Mouse (Mus musculus) forebrain, embryonic 10.5 days (tissue): Measurements from ENCODE around the gene Tlnrd1. TPM values are rescaled to one million over a fixed set of nuclear protein-coding genes. Genes with fewer than 3 reads are reported as not detected.
"Not testable (repeated sequence)": the region's sequence is repeated elsewhere in the genome, so short reads cannot be mapped to it uniquely, and the experiment has no call there.

ENCODE experiments used
- DNase-seq: peaks from one replicate; pipeline ENCODE4 v3.0.0-alpha.2; 2017; ENCODE audit warnings: low spot score; ENCODE audit errors: extremely low spot score
- H3K27ac ChIP-seq: fragments of 300-500 bp; sonication (generic); 2 replicates; pipeline ENCODE4 v1.5.1; 2016; ENCODE audit warnings: mild to moderate bottlenecking
- H3K27me3 ChIP-seq: fragments of 300-500 bp; sonication (generic); 2 replicates; pipeline ENCODE4 v1.6.1; 2016; ENCODE audit warnings: mild to moderate bottlenecking; ENCODE audit not compliant: poor library complexity, severe bottlenecking
- H3K36me3 ChIP-seq: fragments of 300-500 bp; sonication (generic); replicated peaks from 2 replicates; pipeline ENCODE4 v1.6.1; 2016; ENCODE audit warnings: mild to moderate bottlenecking, moderate library complexity
- H3K4me1 ChIP-seq: fragments of 300-500 bp; sonication (generic); 2 replicates; pipeline ENCODE4 v1.6.1; 2016
- H3K4me3 ChIP-seq: fragments of 300-500 bp; sonication (generic); 2 replicates; pipeline ENCODE4 v1.5.1; 2016; ENCODE audit warnings: mild to moderate bottlenecking, moderate library complexity
- H3K9me3 ChIP-seq: fragments of 300-500 bp; sonication (generic); 2 replicates; pipeline ENCODE4 v1.6.1; 2016; ENCODE audit warnings: mild to moderate bottlenecking, moderate library complexity
- WGBS: fragments of 180-500 bp; shearing (Covaris S2); methylation state at CpG from one replicate; pipeline ENCODE4 v1.1.7; 2016; 5-methylcytosine and 5-hydroxymethylcytosine counted together
- polyA plus RNA-seq: library from polyadenylated mRNA; unstranded; fragments of >200 nt; fragmentation: Nextera tagmentation; extraction: Ambion mirVana; gene quantifications from 2 replicates; pipeline ENCODE4 v1.2.1, GENCODE M21; 2016

Gene Tlnrd1
- polyA plus RNA-seq, 1 experiment from 2014 or later: 7.6 TPM

DNA sequence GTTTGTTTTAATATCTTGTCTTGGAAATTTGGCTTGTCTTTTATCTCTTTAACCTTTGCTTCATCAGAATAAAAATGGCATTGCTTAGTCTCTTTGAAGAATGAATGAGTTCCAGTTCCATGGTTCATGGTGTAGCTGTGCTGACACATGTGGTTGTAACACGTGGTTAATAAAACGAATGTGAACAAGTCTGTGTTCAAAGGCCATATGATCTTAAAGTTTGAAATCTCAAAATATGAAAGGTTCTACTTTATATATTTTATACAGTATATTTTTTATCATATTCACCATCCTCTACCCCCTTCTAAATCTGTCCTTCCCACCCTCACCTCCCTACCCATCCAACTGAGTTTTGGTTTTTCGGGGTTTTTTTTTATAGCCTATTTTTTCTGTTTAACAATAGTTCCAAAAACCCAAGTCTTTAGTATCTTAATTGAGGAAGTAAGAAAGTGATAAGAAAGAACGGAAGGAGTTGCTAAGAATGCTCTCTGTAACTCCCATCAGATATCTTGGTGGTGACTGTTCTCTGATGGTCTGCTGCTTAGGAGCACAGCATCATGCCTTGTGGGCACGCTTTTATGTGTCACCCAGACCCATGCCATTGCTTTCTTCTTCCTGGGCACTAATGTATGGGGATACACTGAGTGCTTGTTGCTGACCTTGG, 12.1 kb upstream of the Tlnrd1 start:
- no peaks in the 10 kb centered on the region for H3K27me3 ChIP-seq
- peaks cover 21% of the 10 kb centered on the region for H3K4me1 ChIP-seq
- H3K27ac ChIP-seq: no peak overlapping the region
- H3K4me3 ChIP-seq: no peak overlapping the region
- H3K9me3 ChIP-seq: no peaks in the 10 kb centered on the region
- DNase-seq: no peak
- 94% methylated on average over 5 of the region's 5 CpGs for WGBS
- peaks cover 66% of the 10 kb centered on the region for H3K36me3 ChIP-seq

DNA sequence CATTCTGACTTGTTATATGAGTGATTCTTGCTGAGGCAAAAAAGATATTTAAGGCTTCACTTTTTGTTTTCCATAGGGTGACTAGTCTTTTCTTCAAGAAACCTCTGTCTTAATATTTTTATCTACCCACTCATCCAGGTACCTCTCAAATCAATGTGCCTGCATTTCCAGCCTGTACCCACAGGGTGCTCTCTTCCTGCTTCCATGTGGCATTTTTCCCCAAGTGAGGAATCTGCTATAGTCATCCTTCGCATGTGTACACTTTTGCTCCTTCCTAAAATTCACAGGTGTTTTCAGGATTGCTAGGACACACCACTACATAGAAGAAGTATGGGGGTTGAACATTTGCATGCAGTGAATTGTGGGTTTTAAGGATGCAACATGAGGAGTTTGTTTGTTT, 10.2 kb upstream of the Tlnrd1 start:
- no peak overlapping the region for H3K4me3 ChIP-seq
- peaks cover 21% of the 10 kb centered on the region for H3K4me1 ChIP-seq
- no peak overlapping the region for H3K27ac ChIP-seq
- no peaks in the 10 kb centered on the region for H3K27me3 ChIP-seq
- H3K9me3 ChIP-seq: no peaks in the 10 kb centered on the region
- H3K36me3 ChIP-seq: peaks cover 48% of the 10 kb centered on the region
- DNase-seq: no peak
- WGBS: 97% methylated on average over 1 of the region's 1 CpGs

- no peak for DNase-seq
- no peaks in the 10 kb centered on the region for H3K9me3 ChIP-seq
- H3K4me1 ChIP-seq: peaks cover 21% of the 10 kb centered on the region
- no peaks in the 10 kb centered on the region for H3K27me3 ChIP-seq
- H3K27ac ChIP-seq: peak overlapping the region; percentile 94
- peaks cover 27% of the 10 kb centered on the region for H3K36me3 ChIP-seq
- WGBS: under 1% methylated on average over 21 of the region's 21 CpGs
- peak overlapping the region; percentile 85 for H3K4me3 ChIP-seq
These were observed 8.2 kb upstream of the Tlnrd1 start for GRCm38 (mm10) chr7:83892333-83892669.

- 4% methylated on average over 44 of the region's 44 CpGs for WGBS
- Histone ChIP-seq H3K4me3 (peak overlapping the region; percentile 85), H3K36me3 (peaks cover 23% of the 10 kb centered on the region), H3K9me3 (no peaks in the 10 kb centered on the region; the same call in 1 of the 2 replicates), H3K4me1 (peaks cover 21% of the 10 kb centered on the region), H3K27ac (peak overlapping the region; percentile 94), H3K27me3 (no peaks in the 10 kb centered on the region)
- DNase-seq: peak; percentile 98
These were observed 7.6 kb upstream of the Tlnrd1 start for GRCm38 (mm10) chr7:83891433-83892332.

DNA sequence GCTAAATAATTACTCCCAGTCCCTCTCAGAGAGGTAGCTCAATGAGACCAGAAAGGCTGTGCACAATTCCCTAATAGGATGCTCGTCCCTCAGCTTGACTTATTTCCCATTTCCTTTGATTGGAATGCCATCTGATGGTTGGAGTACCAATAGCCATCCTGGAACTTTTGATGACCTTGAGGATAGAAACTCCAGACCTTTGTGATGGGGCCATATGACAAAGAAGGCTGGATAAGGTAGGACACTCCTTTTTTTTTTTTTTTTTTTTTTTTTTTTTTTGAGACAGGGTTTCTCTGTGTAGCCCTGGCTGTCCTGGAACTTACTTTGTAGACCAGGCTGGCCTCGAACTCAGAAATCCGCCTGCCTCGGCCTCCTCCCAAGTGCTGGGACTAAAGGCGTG, 5.8 kb upstream of the Tlnrd1 start:
- H3K36me3 ChIP-seq, H3K9me3 ChIP-seq, H3K27me3 ChIP-seq, DNase-seq, H3K27ac ChIP-seq, H3K4me3 ChIP-seq: not testable (repeated sequence)
- peaks cover 25% of the 10 kb centered on the region for H3K4me1 ChIP-seq
- WGBS: 90% methylated on average over 5 of the region's 5 CpGs

DNA sequence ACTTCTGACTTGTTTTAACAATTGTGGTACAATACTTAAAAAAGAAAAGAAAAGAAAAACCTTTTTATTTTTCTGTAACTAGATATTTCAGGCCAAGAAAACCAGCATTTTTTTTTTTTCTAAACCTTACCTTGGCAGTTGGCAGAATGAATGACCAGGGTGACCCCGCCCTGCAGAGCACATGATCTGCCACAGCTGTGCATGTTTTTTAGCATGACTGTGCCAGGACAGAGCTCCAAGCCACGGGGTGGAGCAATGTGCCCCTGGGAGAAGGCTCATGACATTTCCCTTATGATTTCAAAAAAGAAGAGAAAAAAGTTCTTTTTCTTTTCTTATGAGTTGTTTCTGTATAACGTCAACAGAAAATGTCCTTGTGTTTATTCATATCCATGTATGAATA, 5.3 kb upstream of the Tlnrd1 start:
- no peak for DNase-seq
- H3K27ac ChIP-seq: no peak overlapping the region
- peaks cover 6% of the 10 kb centered on the region; the same call in 1 of the 2 replicates for H3K9me3 ChIP-seq
- H3K4me3 ChIP-seq: no peak overlapping the region
- peaks cover 30% of the 10 kb centered on the region for H3K4me1 ChIP-seq
- WGBS: 78% methylated on average over 3 of the region's 3 CpGs
- peaks cover under 1% of the 10 kb centered on the region for H3K36me3 ChIP-seq
- no peaks in the 10 kb centered on the region for H3K27me3 ChIP-seq

- peaks cover 9% of the 10 kb centered on the region; the same call in 1 of the 2 replicates for H3K27me3 ChIP-seq
- DNase-seq: no peak
- H3K9me3 ChIP-seq: peaks cover 16% of the 10 kb centered on the region
- H3K4me1 ChIP-seq: peaks cover 41% of the 10 kb centered on the region
- peaks cover 13% of the 10 kb centered on the region for H3K36me3 ChIP-seq
- no peak overlapping the region for H3K4me3 ChIP-seq
- no peak overlapping the region for H3K27ac ChIP-seq
- 93% methylated on average over 6 of the region's 6 CpGs for WGBS
These were observed 2.4 kb upstream of the Tlnrd1 start for GRCm38 (mm10) chr7:83886366-83887129.

DNA sequence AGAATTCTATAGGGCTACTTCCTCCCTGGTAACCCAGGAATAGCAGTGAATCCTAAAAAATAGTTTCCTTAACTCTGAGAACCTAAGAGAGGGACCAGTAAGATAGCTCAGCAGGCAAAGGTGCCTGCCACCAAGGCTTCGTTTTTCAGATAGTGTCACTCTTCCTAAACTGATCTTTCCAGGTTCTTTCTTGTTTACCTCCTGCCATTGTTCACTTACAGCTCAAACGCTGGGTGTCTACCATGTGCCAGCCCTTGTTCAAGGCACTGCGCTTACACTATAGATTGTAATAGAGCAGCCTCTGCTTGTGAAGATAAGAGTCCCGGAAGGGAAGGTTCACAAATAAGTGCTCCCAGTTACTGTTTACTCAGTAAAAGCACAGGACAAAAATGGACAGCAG, 1.7 kb upstream of the Tlnrd1 start:
- WGBS: 91% methylated on average over 4 of the region's 4 CpGs
- H3K9me3 ChIP-seq: peaks cover 16% of the 10 kb centered on the region
- no peak overlapping the region for H3K27ac ChIP-seq
- peaks cover 9% of the 10 kb centered on the region; the same call in 1 of the 2 replicates for H3K27me3 ChIP-seq
- H3K4me3 ChIP-seq: no peak overlapping the region
- H3K36me3 ChIP-seq: peaks cover 20% of the 10 kb centered on the region
- no peak for DNase-seq
- peaks cover 45% of the 10 kb centered on the region for H3K4me1 ChIP-seq

DNA sequence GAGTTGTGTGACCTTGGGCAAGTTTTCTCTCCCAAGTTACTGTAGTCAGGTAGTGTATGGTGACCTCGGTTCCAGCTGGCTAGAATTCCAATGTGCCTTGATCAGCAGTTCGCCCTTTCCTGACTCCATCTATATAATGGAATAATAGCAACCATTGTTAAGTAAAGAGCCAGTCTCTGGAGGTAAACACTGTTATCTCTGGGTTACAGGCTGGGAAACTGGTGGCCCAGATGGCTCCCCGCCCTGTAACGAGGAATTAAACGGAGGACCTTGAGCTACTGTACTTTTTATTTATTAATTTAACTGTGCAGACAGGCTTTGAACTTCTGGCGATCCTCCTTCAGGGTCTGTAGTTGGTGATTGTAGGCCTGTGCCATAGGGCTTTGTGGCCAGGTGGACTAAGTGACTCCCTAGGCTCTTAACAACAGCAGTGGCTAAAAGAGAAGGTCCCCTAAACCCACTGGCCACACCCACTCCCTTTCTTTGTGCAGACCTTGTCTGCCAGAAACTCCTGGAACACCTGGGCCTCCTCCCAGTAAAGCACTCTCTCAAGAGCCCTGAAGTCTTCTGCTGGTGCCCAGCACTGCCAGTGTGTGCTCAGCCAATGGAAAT, 922 bp upstream of the Tlnrd1 start:
- peaks cover 52% of the 10 kb centered on the region for H3K4me1 ChIP-seq
- H3K9me3 ChIP-seq: peaks cover 16% of the 10 kb centered on the region
- H3K4me3 ChIP-seq: peak overlapping the region; percentile 80
- peaks cover 22% of the 10 kb centered on the region for H3K36me3 ChIP-seq
- 46% methylated on average over 6 of the region's 6 CpGs for WGBS
- peaks cover 9% of the 10 kb centered on the region; the same call in 1 of the 2 replicates for H3K27me3 ChIP-seq
- no peak for DNase-seq
- H3K27ac ChIP-seq: peak overlapping the region; percentile 97

- Histone ChIP-seq H3K27ac (peak overlapping the region; percentile 97), H3K9me3 (peaks cover 16% of the 10 kb centered on the region), H3K4me3 (peak overlapping the region; percentile 80), H3K4me1 (peaks cover 68% of the 10 kb centered on the region), H3K27me3 (peaks cover 9% of the 10 kb centered on the region; the same call in 1 of the 2 replicates), H3K36me3 (peaks cover 22% of the 10 kb centered on the region)
- WGBS: under 1% methylated on average over 86 of the region's 91 CpGs
- DNase-seq: peak; percentile 71
These were observed 657 bp downstream of the Tlnrd1 start for GRCm38 (mm10) chr7:83883276-83884020.

GRCm38 (mm10) chr7:83882633-83883275, 1.4 kb downstream of the Tlnrd1 start:
- Histone ChIP-seq H3K9me3 (peaks cover 16% of the 10 kb centered on the region), H3K36me3 (peaks cover 22% of the 10 kb centered on the region), H3K4me1 (peaks cover 75% of the 10 kb centered on the region), H3K4me3 (peak overlapping the region; percentile 80), H3K27ac (peak overlapping the region; percentile 97), H3K27me3 (peaks cover 9% of the 10 kb centered on the region; the same call in 1 of the 2 replicates)
- 21% methylated on average over 56 of the region's 56 CpGs for WGBS
- peak; percentile 40 for DNase-seq
